Mouse (Mus musculus) ES-Bruce4 (cell line): ENCODE results near the gene Setd2.

Experiments
- EP300 ChIP-seq: IDR thresholded peaks from 2 replicates; pipeline ENCODE4 v1.6.1; 2011; ENCODE audit warnings: low read depth, low read length; ENCODE audit not compliant: insufficient read depth
- POLR2A ChIP-seq: IDR thresholded peaks from one replicate; pipeline ENCODE4 v1.8.1; 2011; ENCODE audit warnings: low read length; ENCODE audit not compliant: insufficient read depth

GRCm38 (mm10) chr9:110657474-110658078, 125.2 kb downstream of the Setd2 start:
- no peak for TF ChIP-seq EP300
- TF ChIP-seq POLR2A, result no peak
